Mouse (Mus musculus) midbrain, embryonic 16.5 days (tissue): ENCODE measurements around the gene Btbd1. TPM values are rescaled to one million over a fixed set of nuclear protein-coding genes. Genes with fewer than 3 reads are reported as not detected.
"Not testable (repeated sequence)": the region's sequence is repeated elsewhere in the genome, so short reads cannot be mapped to it uniquely, and the experiment has no call there.

Experiments used
- ATAC-seq: fragments of 200-750 bp; cut with Nextera tagmentation; 2 replicates; pipeline ENCODE4 v1.8.0; 2017; ENCODE audit warnings: moderate TSS enrichment
- H3K27ac ChIP-seq: fragments of 300-500 bp; sonication (generic); 2 replicates; pipeline ENCODE4 v1.5.1; 2014; ENCODE audit warnings: mild to moderate bottlenecking, low read length, mixed read lengths
- H3K27me3 ChIP-seq: fragments of 300-500 bp; sonication (generic); 2 replicates; pipeline ENCODE4 v1.6.1; 2014; ENCODE audit warnings: low read depth, low read length, mixed read lengths; ENCODE audit not compliant: control insufficient read depth, insufficient read depth
- H3K36me3 ChIP-seq: fragments of 300-500 bp; sonication (generic); 2 replicates; pipeline ENCODE4 v1.6.1; 2014; ENCODE audit warnings: mild to moderate bottlenecking, low read length, moderate library complexity, mixed read lengths; ENCODE audit not compliant: control insufficient read depth, insufficient read depth
- H3K4me1 ChIP-seq: fragments of 300-500 bp; sonication (generic); 2 replicates; pipeline ENCODE4 v1.6.1; 2014; ENCODE audit warnings: mild to moderate bottlenecking, low read length, mixed read lengths; ENCODE audit not compliant: control insufficient read depth, insufficient read depth
- H3K4me2 ChIP-seq: fragments of 300-500 bp; sonication (generic); 2 replicates; pipeline ENCODE4 v1.6.1; 2014; ENCODE audit warnings: mild to moderate bottlenecking, low read length, mixed read lengths
- H3K4me3 ChIP-seq: fragments of 300-500 bp; sonication (generic); 2 replicates; pipeline ENCODE4 v1.5.1; 2014; ENCODE audit warnings: low read depth, mild to moderate bottlenecking, low read length, moderate library complexity, mixed read lengths
- H3K9ac ChIP-seq: fragments of 300-500 bp; sonication (generic); 2 replicates; pipeline ENCODE4 v1.6.1; 2014; ENCODE audit warnings: low read depth, low read length, mixed read lengths
- H3K9me3 ChIP-seq: fragments of 300-500 bp; sonication (generic); replicated peaks from 2 replicates; pipeline ENCODE4 v1.6.1; 2014; ENCODE audit warnings: mild to moderate bottlenecking, low read length, mixed read lengths; ENCODE audit not compliant: control insufficient read depth, poor library complexity, severe bottlenecking
- WGBS: fragments of 180-500 bp; shearing (Covaris S2); extraction: QIAGEN DNeasy Blood & Tissue Kit; methylation state at CpG from one replicate; pipeline ENCODE4 v1.1.7; 2014; 5-methylcytosine and 5-hydroxymethylcytosine counted together
- polyA plus RNA-seq: library from polyadenylated mRNA; unstranded; fragments of >200 nt; fragmentation: Nextera tagmentation; extraction: Ambion mirVana; gene quantifications from 2 replicates; pipeline ENCODE4 v1.2.1, GENCODE M21; 2015

Btbd1 gene
- polyA plus RNA-seq, 1 experiment from 2014 or later = 89.1 TPM

DNA sequence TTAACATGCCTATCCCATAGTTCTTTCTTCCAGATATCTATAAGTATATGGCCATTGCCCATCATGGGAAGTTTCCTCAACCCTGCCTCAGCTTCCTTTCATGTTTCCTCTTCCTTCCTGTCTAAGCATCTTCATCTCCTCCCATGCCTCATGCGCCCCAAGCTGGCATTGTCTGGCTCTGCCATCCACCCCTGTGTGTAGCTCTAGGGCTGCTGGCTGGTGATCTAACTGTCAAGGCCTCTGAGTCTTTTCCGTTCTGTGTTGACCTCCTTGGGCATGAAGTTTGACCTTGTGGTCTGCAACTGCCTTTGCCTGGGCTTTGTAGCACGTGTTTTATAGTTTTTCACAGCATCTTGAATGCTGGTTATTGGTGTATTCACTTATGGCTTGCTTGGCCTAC, 16.1 kb upstream of the Btbd1 start:
- Histone ChIP-seq H3K9ac (no peak overlapping the region), H3K4me2 (no peak overlapping the region), H3K9me3 (no peaks in the 10 kb centered on the region), H3K27ac (no peak overlapping the region), H3K4me3 (no peak overlapping the region), H3K4me1 (0 out of 2 replicates have a peak, but pooled peaks cover 3% of the 10 kb centered on the region), H3K27me3 (no peaks in the 10 kb centered on the region), H3K36me3 (no peaks in the 10 kb centered on the region)
- 83% methylated on average over 3 of the region's 3 CpGs for WGBS
- ATAC-seq = no peak

DNA sequence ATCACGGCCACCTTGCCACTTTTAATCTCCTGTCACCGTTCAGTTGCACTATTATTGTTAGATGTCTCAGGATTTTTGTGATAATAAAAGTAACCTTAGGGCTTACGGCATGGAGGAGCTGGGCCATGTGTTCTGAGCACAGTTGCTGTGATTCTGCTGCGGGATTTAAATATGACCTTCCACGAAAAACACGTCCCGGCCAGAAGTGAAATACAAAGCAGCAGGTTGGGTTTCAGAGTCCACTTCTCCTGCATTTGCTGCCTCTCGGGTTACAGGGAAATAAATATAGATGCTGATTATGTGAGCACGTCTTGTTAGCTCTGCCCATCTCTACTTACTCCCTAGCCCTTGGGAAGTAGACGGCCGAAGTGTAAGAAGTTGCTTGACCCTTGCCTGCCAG, 15.6 kb upstream of the Btbd1 start:
- no peak overlapping the region for H3K27ac ChIP-seq
- no peaks in the 10 kb centered on the region for H3K36me3 ChIP-seq
- H3K9ac ChIP-seq = no peak overlapping the region
- 90% methylated on average over 11 of the region's 11 CpGs for WGBS
- no peaks in the 10 kb centered on the region for H3K9me3 ChIP-seq
- no peaks in the 10 kb centered on the region for H3K27me3 ChIP-seq
- ATAC-seq = no peak
- 0 out of 2 replicates have a peak, but pooled peaks cover 3% of the 10 kb centered on the region for H3K4me1 ChIP-seq
- H3K4me2 ChIP-seq = no peak overlapping the region
- H3K4me3 ChIP-seq = no peak overlapping the region

GRCm38 (mm10) chr7:81843903-81844302, 14.7 kb upstream of the Btbd1 start:
- no peak for ATAC-seq
- Histone ChIP-seq H3K9ac (no peak overlapping the region), H3K4me2 (no peak overlapping the region), H3K4me1 (0 out of 2 replicates have a peak, but pooled peaks cover 3% of the 10 kb centered on the region), H3K27me3 (no peaks in the 10 kb centered on the region), H3K27ac (no peak overlapping the region), H3K4me3 (no peak overlapping the region), H3K36me3 (no peaks in the 10 kb centered on the region), H3K9me3 (no peaks in the 10 kb centered on the region)
- 68% methylated on average over 8 of the region's 8 CpGs for WGBS

DNA sequence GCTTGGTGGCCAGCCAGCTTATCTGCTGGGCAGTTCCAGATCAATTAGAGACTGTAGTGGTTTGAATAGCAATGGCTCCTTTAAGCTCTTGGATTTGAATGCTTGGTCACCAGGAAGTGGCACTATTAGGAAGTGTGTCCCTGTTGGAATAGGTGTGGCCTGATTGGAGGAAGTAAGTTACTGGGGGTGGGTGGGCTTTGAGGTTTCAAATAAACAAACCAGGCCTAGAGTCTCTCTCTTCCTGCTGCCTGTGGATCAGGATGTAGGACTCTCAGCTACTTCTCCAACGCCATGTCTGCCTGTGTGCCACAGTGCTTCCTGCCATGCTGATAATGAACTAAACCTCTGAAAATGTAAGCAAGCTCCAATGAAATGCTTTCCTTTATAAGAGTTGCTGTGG, 13.8 kb upstream of the Btbd1 start:
- no peak for ATAC-seq
- Histone ChIP-seq H3K4me1 (0 out of 2 replicates have a peak, but pooled peaks cover 3% of the 10 kb centered on the region), H3K9ac (no peak overlapping the region), H3K27me3 (no peaks in the 10 kb centered on the region), H3K9me3 (no peaks in the 10 kb centered on the region), H3K4me3 (no peak overlapping the region), H3K4me2 (no peak overlapping the region), H3K27ac (no peak overlapping the region), H3K36me3 (no peaks in the 10 kb centered on the region)
- 82% methylated on average over 1 of the region's 1 CpGs for WGBS

DNA sequence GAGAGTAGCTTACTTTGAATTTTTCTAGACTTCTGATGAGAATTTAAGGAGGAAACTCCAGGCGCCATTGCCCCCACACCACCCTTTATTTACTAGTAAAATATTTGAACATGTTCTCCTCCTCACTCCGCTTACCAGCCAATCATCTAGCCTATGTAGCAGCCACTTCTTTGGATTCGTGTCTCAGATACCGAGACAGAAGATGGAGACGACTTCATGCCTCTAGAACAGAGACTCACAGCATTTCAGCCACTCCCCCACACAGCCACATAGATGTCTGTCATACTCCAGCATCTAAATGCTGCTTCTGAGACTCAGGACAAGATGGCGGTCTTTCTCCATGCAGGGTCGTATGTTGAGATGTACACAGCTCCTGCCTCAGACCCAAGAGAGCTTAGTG, 12.9 kb upstream of the Btbd1 start:
- Histone ChIP-seq H3K27me3 (no peaks in the 10 kb centered on the region), H3K36me3 (no peaks in the 10 kb centered on the region), H3K4me3 (no peak overlapping the region), H3K4me2 (no peak overlapping the region), H3K27ac (no peak overlapping the region), H3K4me1 (0 out of 2 replicates have a peak, but pooled peaks cover 3% of the 10 kb centered on the region), H3K9ac (no peak overlapping the region), H3K9me3 (no peaks in the 10 kb centered on the region)
- 90% methylated on average over 7 of the region's 7 CpGs for WGBS
- no peak for ATAC-seq

- no peak for ATAC-seq
- no peaks in the 10 kb centered on the region for H3K27me3 ChIP-seq
- H3K4me3 ChIP-seq = no peak overlapping the region
- 87% methylated on average over 6 of the region's 6 CpGs for WGBS
- H3K27ac ChIP-seq = no peak overlapping the region
- H3K36me3 ChIP-seq = no peaks in the 10 kb centered on the region
- no peaks in the 10 kb centered on the region for H3K9me3 ChIP-seq
- no peak overlapping the region for H3K4me2 ChIP-seq
- 0 out of 2 replicates have a peak, but pooled peaks cover 3% of the 10 kb centered on the region for H3K4me1 ChIP-seq
- H3K9ac ChIP-seq = no peak overlapping the region
These were observed 12.2 kb upstream of the Btbd1 start for GRCm38 (mm10) chr7:81841439-81841838.

DNA sequence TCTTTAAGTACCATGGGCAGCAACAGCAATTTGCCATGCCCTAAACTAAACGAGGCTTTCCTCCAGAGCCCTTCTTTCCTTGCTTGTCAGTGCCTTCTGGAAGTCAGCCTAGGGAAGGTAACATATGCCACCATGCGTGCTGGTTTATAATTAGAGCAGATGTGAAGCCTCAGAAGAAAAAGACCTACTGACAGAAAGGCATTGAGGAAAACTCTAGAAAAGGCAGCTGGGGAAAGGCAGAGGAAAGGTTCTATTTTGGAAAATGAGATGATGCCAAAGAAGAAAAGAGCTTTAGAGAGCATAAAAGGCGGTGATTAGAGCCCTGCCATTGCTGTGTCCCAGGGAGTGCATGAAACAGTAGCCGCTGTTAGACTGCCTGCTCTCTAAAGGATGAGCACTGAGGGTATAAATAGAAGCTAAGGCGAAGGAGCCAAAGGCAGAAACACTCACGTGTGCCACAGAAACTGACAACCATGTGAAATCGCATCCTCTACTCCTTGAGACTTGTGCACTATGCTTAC, 11.5 kb upstream of the Btbd1 start:
- no peaks in the 10 kb centered on the region for H3K9me3 ChIP-seq
- 0 out of 2 replicates have a peak, but pooled peaks cover 3% of the 10 kb centered on the region for H3K4me1 ChIP-seq
- no peak overlapping the region for H3K9ac ChIP-seq
- H3K27ac ChIP-seq = peak overlapping the region; percentile 19; the same call in 1 of the 2 replicates
- H3K4me2 ChIP-seq = no peak overlapping the region
- no peak for ATAC-seq
- no peak overlapping the region for H3K4me3 ChIP-seq
- no peaks in the 10 kb centered on the region for H3K27me3 ChIP-seq
- 60% methylated on average over 7 of the region's 7 CpGs for WGBS
- H3K36me3 ChIP-seq = no peaks in the 10 kb centered on the region

DNA sequence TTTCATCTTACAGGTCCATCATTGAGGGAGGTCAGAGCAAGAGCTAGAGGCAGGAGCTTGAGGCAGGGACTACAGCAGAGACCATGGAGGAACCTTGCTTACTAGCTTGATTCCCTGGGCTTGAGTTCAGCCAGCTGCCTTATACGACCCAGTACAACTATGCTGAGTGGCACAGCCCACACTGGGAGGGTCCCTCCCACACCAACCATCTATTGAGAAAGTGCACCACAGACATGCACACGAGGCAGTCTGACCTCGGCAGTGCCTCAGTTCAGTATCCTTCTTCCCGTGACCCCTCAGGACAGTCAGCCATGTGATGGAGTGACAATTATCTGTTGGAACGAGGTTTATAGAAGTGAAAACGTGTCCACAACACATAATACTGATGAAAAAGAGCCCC, 10.5 kb upstream of the Btbd1 start:
- Histone ChIP-seq H3K4me2 (no peak overlapping the region), H3K4me1 (0 out of 2 replicates have a peak, but pooled peaks cover 3% of the 10 kb centered on the region), H3K4me3 (no peak overlapping the region), H3K36me3 (no peaks in the 10 kb centered on the region), H3K9ac (no peak overlapping the region), H3K27ac (no peak overlapping the region), H3K9me3 (no peaks in the 10 kb centered on the region), H3K27me3 (no peaks in the 10 kb centered on the region)
- ATAC-seq = no peak
- WGBS = 65% methylated on average over 6 of the region's 6 CpGs

DNA sequence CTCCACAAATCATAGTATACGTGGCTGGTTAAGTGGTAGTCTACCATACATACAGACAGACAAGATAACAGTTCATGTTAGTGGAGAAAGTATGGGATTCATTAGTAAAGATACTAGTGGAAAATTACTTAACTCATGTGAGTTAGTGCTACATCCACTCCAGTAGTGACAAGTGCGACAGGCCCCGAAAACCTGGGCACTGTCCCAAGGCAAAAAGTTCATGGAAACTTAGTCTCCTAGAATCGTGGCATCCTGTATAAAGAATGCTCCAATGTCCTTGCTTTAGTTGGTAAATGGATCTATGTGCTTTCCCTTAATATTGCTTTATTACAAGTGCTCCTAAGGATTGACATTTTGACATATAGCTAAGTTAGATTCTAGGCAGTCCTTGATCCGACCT, 8.5 kb upstream of the Btbd1 start:
- H3K4me1 ChIP-seq, H3K36me3 ChIP-seq, H3K27ac ChIP-seq, ATAC-seq, H3K9ac ChIP-seq, H3K27me3 ChIP-seq, H3K9me3 ChIP-seq, H3K4me3 ChIP-seq, H3K4me2 ChIP-seq: not testable (repeated sequence)
- 94% methylated on average over 5 of the region's 5 CpGs for WGBS
